Mouse (Mus musculus) C3H10T1/2 (cell line): ENCODE results near the gene Cpt1c. TPM values are rescaled to one million over a fixed set of nuclear protein-coding genes. Genes with fewer than 3 reads are reported as not detected.

Experiments
- polyA plus RNA-seq, 2 experiments: library from polyadenylated mRNA; unstranded; fragments of >200 nt; fragmentation: generic; extraction: Trizol; gene quantifications; one replicate each; pipeline ENCODE4 v1.2.1; 2012; ENCODE audit warnings: missing spikeins in 2 of 2

The Cpt1c gene
- polyA plus RNA-seq = 10 to 100 TPM; 18.8 to 57.8 TPM

GRCm38 (mm10) chr7:44974383-44975116 lies at the start of gene Cpt1c:
Cpt1c (minus strand) TSS chr7:44974851.

GRCm38 (mm10) chr7:45017242-45018061 lies 42.8 kb upstream of the Cpt1c start, which contains the start of gene Rras:
Rras (plus strand) TSS chr7:45017961.

GRCm38 (mm10) chr7:45015957-45016612 lies 41.4 kb upstream of the Cpt1c start, which contains the start of gene Scaf1:
Scaf1 (minus strand) TSS chr7:45016363.

GRCm38 (mm10) chr7:44998501-44998955 lies 23.9 kb upstream of the Cpt1c start, which contains the start of gene Bcl2l12:
Bcl2l12 (minus strand) TSS chr7:44998712.

GRCm38 (mm10) chr7:44997231-44997939 lies 22.7 kb upstream of the Cpt1c start, which contains the start of gene Irf3:
Irf3 (plus strand) TSS chr7:44997648.

GRCm38 (mm10) chr7:44986192-44986878 lies 11.7 kb upstream of the Cpt1c start, which contains the start of gene Prmt1:
Prmt1 (minus strand) TSS chr7:44986568.

GRCm38 (mm10) chr7:44942904-44943303 lies 31.7 kb downstream of the Cpt1c start, which contains the start of gene Tsks:
Tsks (plus strand) TSS chr7:44943204.

GRCm38 (mm10) chr7:44929204-44930151 lies 45.2 kb downstream of the Cpt1c start, which contains the start of gene Ap2a1:
Ap2a1 (minus strand) TSS chr7:44929496.

Other genes with a start within 250 kb of the Cpt1c start
- gene Vrk3, start 226.4 kb downstream of the Cpt1c start, polyA plus RNA-seq = 10 to 100 TPM; 18.9 to 34.2 TPM
- under 1 TPM; 0.05 to 0.45 TPM for gene Zfp473, start 223.8 kb downstream of the Cpt1c start, polyA plus RNA-seq
- 10 to 100 TPM; 38.6 to 53.4 TPM for gene Nup62, start 158.8 kb downstream of the Cpt1c start, polyA plus RNA-seq
- 1 to 10 TPM in 1 of 2 experiments, under 1 TPM in 1; 0.55 to 3.7 TPM for gene Il4i1, start 158.5 kb downstream of the Cpt1c start, polyA plus RNA-seq
- gene Atf5, start 158.2 kb downstream of the Cpt1c start, polyA plus RNA-seq = 100 to 1,000 TPM; 139 to 293 TPM
- gene Akt1s1, start 125.9 kb downstream of the Cpt1c start, polyA plus RNA-seq = 100 to 1,000 TPM; 148 to 208 TPM
- gene Tbc1d17, start 125.8 kb downstream of the Cpt1c start, polyA plus RNA-seq = 10 to 100 TPM; 52.9 to 61.3 TPM
- gene Pnkp, start 117.7 kb downstream of the Cpt1c start, polyA plus RNA-seq = 10 to 100 TPM; 26.9 to 30.8 TPM
- gene Ptov1, start 105.1 kb downstream of the Cpt1c start, polyA plus RNA-seq = 100 to 1,000 TPM; 265 to 602 TPM
- 10 to 100 TPM; 52.4 to 67.0 TPM for gene Med25, start 82.1 kb downstream of the Cpt1c start, polyA plus RNA-seq
- gene Fuz, start 78.8 kb downstream of the Cpt1c start, polyA plus RNA-seq = 10 to 100 TPM; 12.7 to 23.2 TPM
- gene Ap2a1, start 45.4 kb downstream of the Cpt1c start, polyA plus RNA-seq = 10 to 100 TPM; 68.5 to 88.3 TPM
- under 1 TPM in 1 of 2 experiments, not detected in 1; 0.28 TPM for gene Tsks, start 31.6 kb downstream of the Cpt1c start, polyA plus RNA-seq
- 100 to 1,000 TPM; 400 to 521 TPM for gene Prmt1, start 11.7 kb upstream of the Cpt1c start, polyA plus RNA-seq
- 10 to 100 TPM; 48.6 to 59.4 TPM for gene Irf3, start 22.8 kb upstream of the Cpt1c start, polyA plus RNA-seq
- 10 to 100 TPM in 1 of 2 experiments, 1 to 10 TPM in 1; 7.7 to 25.0 TPM for gene Bcl2l12, start 23.9 kb upstream of the Cpt1c start, polyA plus RNA-seq
- gene Scaf1, start 41.5 kb upstream of the Cpt1c start, polyA plus RNA-seq = 10 to 100 TPM; 40.4 to 82.2 TPM
- gene Rras, start 43.1 kb upstream of the Cpt1c start, polyA plus RNA-seq = 100 to 1,000 TPM; 124 to 245 TPM
- gene Prr12, start 78.0 kb upstream of the Cpt1c start, polyA plus RNA-seq = 10 to 100 TPM; 15.5 to 50.5 TPM
- gene Nosip, start 87.6 kb upstream of the Cpt1c start, polyA plus RNA-seq = 10 to 100 TPM; 70.7 to 93.8 TPM
- 10 to 100 TPM; 15.9 to 50.5 TPM for gene Prrg2, start 87.8 kb upstream of the Cpt1c start, polyA plus RNA-seq
- gene Rcn3, start 117.4 kb upstream of the Cpt1c start, polyA plus RNA-seq = 100 to 1,000 TPM in 1 of 2 experiments, 10 to 100 TPM in 1; 38.2 to 683 TPM
- gene Fcgrt, start 129.0 kb upstream of the Cpt1c start, polyA plus RNA-seq = 100 to 1,000 TPM in 1 of 2 experiments, 10 to 100 TPM in 1; 35.9 to 373 TPM
- gene Rps11, start 149.6 kb upstream of the Cpt1c start, polyA plus RNA-seq = 1,000 to 10,000 TPM; 3,371 to 8,325 TPM
- gene Rpl13a, start 153.9 kb upstream of the Cpt1c start, polyA plus RNA-seq = over 10,000 TPM in 1 of 2 experiments, 1,000 to 10,000 TPM in 1; 5,910 to 13,875 TPM
- gene Gm45713, start 161.4 kb upstream of the Cpt1c start, polyA plus RNA-seq = 1 to 10 TPM; 2.2 to 3.0 TPM
- gene Flt3l, start 161.6 kb upstream of the Cpt1c start, polyA plus RNA-seq = 10 to 100 TPM in 1 of 2 experiments, 1 to 10 TPM in 1; 2.1 to 23.0 TPM
- 100 to 1,000 TPM; 244 to 448 TPM for gene Pih1d1, start 179.5 kb upstream of the Cpt1c start, polyA plus RNA-seq
- 100 to 1,000 TPM in 1 of 2 experiments, 10 to 100 TPM in 1; 58.8 to 137 TPM for gene Aldh16a1, start 179.7 kb upstream of the Cpt1c start, polyA plus RNA-seq
- gene Slc17a7, start 189.1 kb upstream of the Cpt1c start, polyA plus RNA-seq = under 1 TPM; 0.04 to 0.18 TPM
- gene Gfy, start 204.7 kb upstream of the Cpt1c start, polyA plus RNA-seq = under 1 TPM; 0.04 to 0.48 TPM
- gene Pth2, start 206.1 kb upstream of the Cpt1c start, polyA plus RNA-seq = not detected
- 1 to 10 TPM in 1 of 2 experiments, under 1 TPM in 1; 0.71 to 4.3 TPM for gene Ccdc155, start 230.0 kb upstream of the Cpt1c start, polyA plus RNA-seq
- gene Dkkl1, start 237.3 kb upstream of the Cpt1c start, polyA plus RNA-seq = under 1 TPM in 1 of 2 experiments, not detected in 1; 0.15 TPM
- 100 to 1,000 TPM in 1 of 2 experiments, 10 to 100 TPM in 1; 60.5 to 105 TPM for gene Tead2, start 240.9 kb upstream of the Cpt1c start, polyA plus RNA-seq